Mouse (Mus musculus): ENCODE measurements around the gene Astn2. TPM values are rescaled to one million over a fixed set of nuclear protein-coding genes. Genes with fewer than 3 reads are reported as not detected.

Gene Astn2
- total RNA-seq, 2 experiments from 2014 or later = 23.1 to 25.8 TPM

DNA sequence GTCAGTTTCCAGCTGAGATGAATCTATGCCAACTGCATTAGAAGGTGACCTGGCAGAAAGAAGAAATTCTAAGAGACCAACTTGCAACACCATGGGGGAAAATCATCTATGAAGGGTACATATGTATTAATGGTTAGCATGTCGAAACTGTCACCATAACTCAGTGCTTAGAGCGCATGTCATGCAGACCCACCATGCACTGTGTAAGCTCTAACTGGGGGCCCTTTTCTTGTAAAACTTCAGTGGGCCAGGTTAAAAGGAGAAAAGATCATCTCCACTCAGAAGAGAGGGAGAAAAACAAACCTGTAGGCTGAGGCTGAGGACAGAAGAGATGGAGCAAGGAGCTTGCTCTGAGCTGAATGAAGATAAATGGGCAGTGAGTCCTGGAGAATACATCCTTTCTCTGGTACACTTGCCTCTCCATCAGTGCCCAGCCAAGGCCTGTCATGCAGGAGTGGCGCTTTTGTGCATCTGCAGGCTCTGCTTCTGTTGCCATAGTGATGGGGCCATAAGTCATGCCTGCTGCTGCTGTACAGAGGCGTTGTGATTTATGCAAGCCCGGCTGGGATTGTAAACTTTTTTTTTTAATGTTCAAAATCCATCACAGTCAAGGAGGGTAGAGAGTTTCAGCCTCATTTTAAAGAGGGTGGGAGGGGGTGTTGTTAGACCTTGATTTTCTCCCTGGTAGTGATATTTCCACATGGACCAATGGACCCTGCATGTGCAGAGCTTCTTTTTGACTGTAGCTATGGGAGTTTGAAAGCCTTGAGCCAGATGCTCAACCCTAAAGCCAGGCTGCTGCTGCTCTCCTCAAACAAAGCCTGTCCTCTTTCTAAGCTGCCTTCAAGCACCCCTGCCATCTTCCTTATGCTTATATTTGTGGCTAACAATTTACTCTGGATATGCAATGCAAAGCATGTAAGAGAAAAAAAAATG is 508.1 kb downstream of the Astn2 start:
- peak; percentile 38 for DNase-seq
- intact Hi-C loops (cut with DNase I) = no loop called here

DNA sequence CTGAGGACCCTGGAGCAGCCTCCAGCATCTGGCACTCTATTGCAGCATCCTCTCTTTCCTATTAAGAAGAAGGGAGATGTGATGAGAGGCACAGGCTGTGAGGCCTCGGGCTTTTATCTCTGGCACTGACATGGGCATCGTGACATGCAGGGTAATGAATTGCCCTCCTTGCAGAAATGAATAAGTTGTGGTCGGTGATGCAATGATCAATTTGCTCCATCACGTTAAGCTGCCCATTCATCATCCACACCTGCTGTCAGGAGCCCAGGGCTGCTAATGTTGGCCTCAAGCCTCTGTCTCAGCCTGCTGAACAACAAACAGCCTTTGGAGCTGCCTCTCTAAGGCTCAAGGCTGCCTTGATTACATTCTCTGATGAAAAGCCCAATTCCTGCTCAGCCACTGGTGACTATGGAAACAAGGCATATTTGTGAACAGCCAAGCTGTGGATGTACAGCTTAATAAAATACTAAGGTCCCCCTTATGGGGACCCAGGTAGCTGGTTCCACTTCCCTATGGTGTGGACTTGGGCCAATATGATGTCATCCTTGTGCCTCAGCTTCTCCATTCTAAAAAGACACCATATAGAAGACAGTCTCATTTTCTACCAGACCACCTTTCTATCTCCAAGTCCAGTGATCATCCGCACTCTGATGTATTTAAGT is 515.9 kb downstream of the Astn2 start:
- DNase-seq = peak; percentile 62

GRCm38 (mm10) chr4:65886862-65887261 is 517.5 kb downstream of the Astn2 start:
- DNase-seq = no peak
- intact Hi-C loops (cut with DNase I) = no loop called here

More for the DNA sequence above, 515.9 kb downstream of the Astn2 start:
- intact Hi-C loops (cut with DNase I) = no loop called here

GRCm38 (mm10) chr4:65885921-65886320 is 518.5 kb downstream of the Astn2 start:
- DNase-seq = no peak
- intact Hi-C loops (cut with DNase I) = no loop called here

- no peak for DNase-seq
- intact Hi-C loops (cut with DNase I) = no loop called here
Observed at GRCm38 (mm10) chr4:65874236-65874781, 530.1 kb downstream of the Astn2 start.

GRCm38 (mm10) chr4:65864551-65864950 is 539.9 kb downstream of the Astn2 start:
- DNase-seq = no peak
- intact Hi-C loops (cut with DNase I) = no loop called here

DNA sequence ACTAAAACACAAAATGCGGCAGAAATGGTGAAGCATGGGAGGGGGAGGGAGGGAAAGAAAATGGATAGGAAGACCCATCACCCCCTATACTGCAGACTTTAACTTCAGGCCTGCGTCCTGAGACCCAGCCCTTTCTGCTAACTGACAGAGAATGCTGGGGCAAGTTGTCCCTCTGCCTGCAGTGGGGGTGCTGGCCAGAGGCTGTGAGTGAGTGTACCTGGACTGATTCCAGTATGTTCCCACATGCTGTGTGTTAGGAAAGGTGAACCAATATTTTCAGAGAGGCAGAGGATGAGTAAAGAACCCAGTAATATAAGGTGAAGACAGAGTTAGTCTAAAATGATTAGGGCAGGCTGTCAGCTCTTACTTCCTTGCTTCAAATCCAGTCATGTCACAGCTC is 561.2 kb downstream of the Astn2 start:
- no peak for DNase-seq
- intact Hi-C loops (cut with DNase I) = no loop called here

DNA sequence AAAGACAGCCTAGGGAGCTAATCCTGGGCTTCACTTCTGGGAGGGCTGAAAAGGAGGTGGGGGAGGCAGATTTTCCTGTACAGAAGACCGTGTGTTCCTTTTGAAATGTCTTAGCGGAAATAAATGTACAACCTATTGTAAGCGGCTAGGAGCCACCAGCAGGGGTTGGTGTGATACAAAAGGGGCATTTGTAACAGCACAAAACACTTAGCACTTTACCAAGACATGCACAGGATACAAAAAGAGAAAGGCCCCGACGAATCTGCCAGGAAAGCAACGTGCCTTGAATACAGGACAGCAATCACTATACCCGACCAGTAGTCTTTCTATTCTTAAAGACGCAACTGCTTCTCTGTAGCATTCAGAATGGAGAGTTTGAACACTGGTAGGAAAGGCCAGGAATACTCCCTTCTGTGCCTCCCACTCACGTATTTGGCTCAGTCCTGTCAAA is 564.8 kb downstream of the Astn2 start:
- DNase-seq = peak; percentile 49
- intact Hi-C loops (cut with DNase I) = no loop called here

DNA sequence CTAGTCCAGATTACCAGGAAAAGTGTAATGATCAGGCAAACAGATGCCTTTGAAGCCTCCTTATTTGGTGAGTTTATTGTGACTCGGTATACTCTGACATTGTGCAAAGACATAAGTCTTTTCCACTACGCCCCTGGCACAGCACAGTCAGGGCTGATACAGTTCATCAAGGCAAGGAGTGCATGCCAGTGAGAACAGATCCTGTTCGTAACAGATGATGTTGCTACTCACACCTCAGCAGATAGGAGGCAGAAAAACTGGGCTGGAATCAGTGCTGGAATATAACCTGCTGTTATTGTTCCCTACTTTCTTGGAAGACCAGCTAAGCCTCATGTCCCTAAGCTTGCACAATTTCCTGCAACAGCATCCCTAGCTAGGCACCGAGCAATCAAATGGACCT is 565.6 kb downstream of the Astn2 start:
- DNase-seq = no peak
- intact Hi-C loops (cut with DNase I) = no loop called here

- DNase-seq = no peak
- intact Hi-C loops (cut with DNase I) = no loop called here
Observed at GRCm38 (mm10) chr4:65832971-65833370, 571.4 kb downstream of the Astn2 start.

DNA sequence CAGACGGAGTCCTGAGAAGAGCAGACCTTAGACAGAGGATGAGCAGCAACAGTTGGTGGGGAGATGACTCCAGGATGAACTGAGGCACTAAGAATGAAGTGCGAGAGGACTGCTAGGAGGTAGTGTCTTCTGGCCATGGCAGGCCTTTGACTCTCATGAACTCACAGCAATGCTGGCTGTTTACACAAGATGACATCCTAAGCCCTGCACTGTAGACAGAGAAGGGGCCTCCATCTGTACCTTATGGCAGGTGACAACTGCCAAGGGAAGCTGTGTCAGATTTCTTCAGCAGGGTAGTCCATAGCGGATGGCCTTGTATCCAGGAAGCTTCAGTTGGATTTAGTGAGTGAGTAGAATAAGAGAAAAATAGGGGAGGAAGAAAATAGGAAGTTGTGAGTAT is 572.5 kb downstream of the Astn2 start:
- no peak for DNase-seq
- intact Hi-C loops (cut with DNase I) = no loop called here

DNA sequence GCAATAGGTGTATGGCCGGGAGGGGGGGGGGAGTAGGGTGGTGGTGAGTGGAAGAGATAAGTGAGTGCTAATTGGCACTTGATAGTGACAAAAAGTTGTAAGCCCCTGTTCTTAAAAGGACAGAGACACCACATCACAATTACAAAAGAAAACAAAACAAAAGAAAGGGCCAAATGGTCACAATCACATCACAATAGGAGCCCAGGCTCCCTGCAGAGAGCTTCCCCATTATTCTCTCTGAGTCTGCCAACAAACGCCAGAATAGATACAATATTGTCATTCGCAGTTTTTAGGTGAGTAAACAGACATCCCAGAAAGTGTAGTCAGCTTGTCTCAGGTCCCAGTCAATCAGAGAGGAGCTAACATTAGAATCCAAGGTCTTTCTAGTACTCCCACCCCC is 573.9 kb downstream of the Astn2 start:
- DNase-seq = no peak
- intact Hi-C loops (cut with DNase I) = no loop called here

- intact Hi-C loops (cut with DNase I) = no loop called here
- DNase-seq = no peak
Observed at GRCm38 (mm10) chr4:65821070-65821469, 583.3 kb downstream of the Astn2 start.

GRCm38 (mm10) chr4:65820236-65820635 is 584.2 kb downstream of the Astn2 start:
- DNase-seq = no peak
- intact Hi-C loops (cut with DNase I) = no loop called here

DNA sequence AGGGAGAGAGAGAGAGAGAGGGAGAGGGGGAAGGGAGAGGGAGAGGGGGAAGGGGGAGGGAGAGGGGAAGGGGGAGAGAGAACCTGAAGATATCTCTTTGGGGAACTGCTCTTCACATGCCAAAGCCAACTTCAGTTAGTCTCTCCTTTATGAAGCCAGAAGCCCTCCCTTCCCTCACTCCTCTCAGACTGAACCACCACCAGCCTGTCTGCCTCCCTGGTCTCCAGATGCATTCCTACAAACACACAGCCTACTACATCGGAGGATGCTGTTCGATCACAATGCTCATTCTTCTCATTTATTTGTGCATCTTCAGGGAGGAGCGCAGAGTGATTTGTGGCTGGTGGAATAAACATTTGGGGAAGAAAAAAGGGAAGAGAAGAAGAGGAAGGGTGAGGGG is 584.6 kb downstream of the Astn2 start:
- intact Hi-C loops (cut with DNase I) = no loop called here
- DNase-seq = no peak

DNA sequence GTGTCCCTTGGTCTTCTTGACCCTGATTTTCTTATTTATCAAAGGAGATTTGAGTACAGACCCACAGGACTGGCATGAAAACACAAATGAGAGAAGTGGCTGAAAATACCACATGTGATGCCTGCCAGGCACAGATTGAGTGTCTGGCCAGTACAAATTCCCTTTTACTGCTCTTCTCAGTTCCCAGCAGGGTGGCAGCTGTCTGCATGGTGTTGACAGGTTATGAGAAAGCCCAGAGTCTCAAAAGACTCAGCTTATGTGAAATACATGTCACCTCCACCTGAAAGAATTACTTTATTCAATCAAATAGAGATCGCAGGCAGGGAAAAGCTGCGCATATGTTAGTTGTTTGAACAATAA is 590.3 kb downstream of the Astn2 start:
- no peak for DNase-seq
- intact Hi-C loops (cut with DNase I) = no loop called here

DNA sequence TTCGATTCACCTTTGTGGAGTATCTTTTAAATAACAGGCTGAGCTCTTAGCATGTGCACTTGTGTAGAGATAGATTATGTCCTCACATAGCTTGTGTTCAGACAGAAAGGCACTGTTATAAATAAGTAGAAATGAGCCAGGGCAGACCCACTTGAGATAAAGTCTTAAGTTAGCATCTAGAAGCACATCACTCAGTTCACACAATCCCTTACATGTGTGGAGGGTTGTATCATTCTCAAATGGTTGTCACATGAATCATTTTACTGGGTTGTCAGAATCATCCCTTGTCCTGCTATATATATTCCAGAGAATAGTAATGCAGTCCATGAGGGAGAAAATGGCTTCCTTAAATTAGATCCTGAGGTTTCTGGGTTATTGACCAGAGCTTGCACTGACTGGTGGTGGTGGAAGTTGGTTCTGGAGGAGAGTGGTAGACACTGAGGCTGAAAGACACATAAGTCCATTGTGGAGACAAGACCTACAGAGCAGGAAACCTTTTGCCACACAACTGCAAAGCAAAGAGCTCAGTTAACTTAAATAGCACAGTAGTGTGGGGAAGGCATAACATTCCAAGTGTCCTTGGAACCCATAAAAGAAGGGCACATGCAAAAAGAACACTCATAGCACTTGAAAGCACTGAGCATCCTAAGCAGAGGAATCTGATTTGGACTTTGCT is 590.8 kb downstream of the Astn2 start:
- intact Hi-C loops (cut with DNase I) = no loop called here
- DNase-seq = no peak

DNA sequence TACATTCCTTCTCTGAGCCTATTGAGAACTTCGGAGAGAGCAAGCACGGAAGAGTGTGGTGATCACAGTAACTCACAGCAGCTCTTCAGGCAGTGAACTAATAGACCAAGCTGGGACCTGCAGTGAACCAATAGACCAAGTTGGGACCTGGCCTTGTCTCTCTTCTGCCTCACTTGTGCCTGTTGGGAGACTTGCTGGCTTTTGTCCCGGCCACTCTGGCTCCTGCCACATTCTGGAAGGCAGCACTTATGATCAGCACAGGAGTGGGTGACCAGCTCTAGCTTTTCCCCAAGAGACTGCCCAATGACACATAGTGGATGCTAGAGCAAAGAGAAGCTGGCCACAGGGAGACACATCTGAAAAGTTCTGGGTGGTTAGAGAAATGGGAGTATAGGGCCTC is 597.1 kb downstream of the Astn2 start:
- DNase-seq = peak; percentile 48
- intact Hi-C loops (cut with DNase I) = no loop called here

DNA sequence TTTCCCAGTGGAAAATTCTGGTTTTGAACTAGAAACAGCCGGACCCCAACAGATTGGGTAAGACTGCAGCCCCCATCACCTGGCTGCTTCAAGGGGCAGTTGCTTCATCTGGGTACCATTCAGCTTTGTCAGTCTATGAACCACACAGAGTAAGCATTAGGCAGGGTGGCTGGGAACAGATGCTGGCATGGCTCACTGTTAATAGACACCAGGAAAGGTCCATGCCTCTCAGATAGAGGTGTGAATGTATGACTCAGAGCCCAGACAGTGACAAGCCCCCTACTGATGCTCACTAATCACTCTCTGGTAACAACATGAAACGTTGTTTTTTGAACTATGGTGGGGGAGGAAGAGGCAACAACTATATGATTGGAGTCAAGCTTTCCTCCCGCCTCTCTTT is 603.2 kb downstream of the Astn2 start:
- no peak for DNase-seq

DNA sequence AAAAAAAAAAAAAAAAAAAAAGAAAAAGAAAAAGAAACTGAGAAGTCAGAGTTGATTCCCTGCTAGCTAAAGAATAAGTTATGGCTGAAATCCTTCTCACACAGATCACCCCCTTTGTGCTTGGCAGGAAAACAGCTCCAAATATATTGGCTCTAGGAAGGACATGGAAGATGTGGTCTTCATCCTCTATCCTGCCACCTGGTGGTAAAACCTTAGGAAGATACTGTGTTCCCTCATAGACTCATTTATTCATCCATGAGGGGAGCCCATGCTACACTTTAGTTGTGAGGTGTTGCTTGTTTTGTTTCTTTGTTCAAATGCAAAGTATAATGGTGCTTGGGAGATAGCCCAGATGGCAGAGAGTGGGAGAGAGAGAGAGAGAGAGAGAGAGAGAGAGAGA is 613.4 kb downstream of the Astn2 start:
- no peak for DNase-seq
- intact Hi-C loops (cut with DNase I) = no loop called here

More for the DNA sequence above, 603.2 kb downstream of the Astn2 start:
- intact Hi-C loops (cut with DNase I) = no loop called here

- peak; percentile 32 for DNase-seq
- intact Hi-C loops (cut with DNase I) = no loop called here
Observed at GRCm38 (mm10) chr4:65773368-65774010, 630.9 kb downstream of the Astn2 start.
